ENCODE assay signal across 8 mouse cellular contexts in the genomic region with DNA sequence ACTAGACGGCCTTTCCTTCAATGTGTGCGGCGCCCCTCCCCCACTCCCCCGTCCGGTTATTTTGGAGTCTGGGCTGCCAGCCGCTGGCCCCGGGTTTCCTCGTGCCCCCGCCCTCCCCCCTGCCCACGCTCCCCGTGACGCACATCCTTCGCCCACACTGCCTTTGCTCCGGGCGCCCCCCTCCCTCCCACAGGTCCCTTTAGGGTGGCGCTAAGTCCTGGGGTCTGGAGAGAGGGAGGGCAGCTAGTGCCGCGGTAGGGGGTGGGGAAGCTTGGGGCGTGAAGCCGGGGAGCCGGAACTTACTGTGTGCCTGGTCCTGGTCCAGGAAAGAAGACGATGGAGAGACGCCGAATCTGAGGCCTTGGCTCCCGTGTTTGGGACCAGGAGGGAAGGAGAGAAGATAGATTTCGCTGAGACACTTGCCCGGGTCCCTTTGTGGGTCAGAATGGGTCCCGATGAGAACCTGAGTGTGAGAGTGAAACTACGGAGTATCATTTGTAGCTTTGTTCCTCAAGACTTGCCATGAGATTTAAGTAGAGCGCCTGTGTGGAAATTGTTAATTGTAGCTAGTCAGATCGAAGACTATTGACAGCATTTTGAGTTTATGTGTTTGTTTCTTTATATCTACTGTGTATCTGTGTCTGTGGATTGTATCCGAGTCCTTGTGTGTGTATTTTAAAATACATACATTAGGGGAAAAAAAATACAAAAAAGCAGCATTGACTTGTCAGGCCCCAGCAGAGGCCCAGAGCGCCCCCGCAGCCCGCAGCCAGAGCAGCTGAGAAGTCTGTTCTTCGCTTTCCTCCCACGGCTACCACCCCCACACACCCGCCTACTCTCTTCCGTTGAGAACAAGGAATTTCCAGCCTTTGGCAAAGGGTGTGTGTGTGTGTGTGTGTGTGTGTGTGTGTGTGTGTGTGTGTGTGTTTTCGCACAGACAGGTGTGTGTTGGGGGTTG. TPM values are rescaled to one million over a fixed set of nuclear protein-coding genes. Genes with fewer than 3 reads are reported as not detected.
A peak's percentile ranks its signal among the peaks of the same experiment; 100 is the strongest.
DNase-seq lines count a peak whose midpoint lies in the region; ATAC-seq and TF ChIP-seq lines count a peak whose summit lies in the region.

A gene (minus strand): TSS at position 476 of the 958 bp plus-strand sequence.

- WGBS in hindbrain, embryonic 16.5 days = 2% methylated on average over 39 of the region's 40 CpGs

- CTCF ChIA-PET in Patski (lab: Charles Lee) = interaction anchor here (0.8 to 1.5 kb wide), 4 partner anchors 26 to 67 kb away, joined by 3 read pairs; a partner anchor contains a TSS

- no peak for TF ChIP-seq CTCF in Patski (IDR thresholded peaks at IDR 0.05)

- in situ Hi-C loops in Patski (cut with MboI; ENCODE audit: low pct_unique_long_range_greater_than_20kb) = loop anchor here (25.0 kb wide), 3 partner anchors 381 to 1244 kb away; a partner anchor contains a TSS

- H3K27me3 ChIP-seq in Patski = no peaks in the 10 kb centered on the region
- H3K27me3 ChIP-seq in hindbrain, embryonic 16.5 days (replicated peaks; ENCODE audit: control insufficient read depth, insufficient read depth, low read length) = peaks cover 26% of the 10 kb centered on the region

- H3K9me3 ChIP-seq in hindbrain, embryonic 16.5 days (ENCODE audit: control insufficient read depth, low read length) = no peaks in the 10 kb centered on the region

- peak within 1 kb of the TSS; percentile 57 for H3K4me3 ChIP-seq in hindbrain, embryonic 16.5 days (ENCODE audit: low read length)

- POLR2A ChIA-PET in Patski (lab: Charles Lee) = interaction anchor here (0.6 to 1.3 kb wide), 7 partner anchors 8 to 507 kb away, joined by 3 to 4 read pairs (median 3); a partner anchor contains a TSS

- ATAC-seq in Patski = peak; percentile 34
- no peak for ATAC-seq in hindbrain, embryonic 16.5 days
- peak; percentile 41 for ATAC-seq in megakaryocyte progenitor cell, adult 5-6 weeks (replicated peaks; ENCODE audit: poor library complexity)
- ATAC-seq in erythroid progenitor cell, adult 5-6 weeks (replicated peaks; ENCODE audit: low FRiP score, poor library complexity, severe bottlenecking) = no peak

- H3K9ac ChIP-seq in hindbrain, embryonic 16.5 days (ENCODE audit: low read depth, low read length) = peak within 1 kb of the TSS; percentile 14; the same call in 1 of the 2 replicates

- H3K27ac ChIP-seq in hindbrain, embryonic 16.5 days (ENCODE audit: low read depth, low read length) = peak within 1 kb of the TSS; percentile 72

- H3K4me1 ChIP-seq in hindbrain, embryonic 16.5 days (ENCODE audit: control insufficient read depth, insufficient read depth, low read depth, low read length) = peaks cover 15% of the 10 kb centered on the region; the same call in 1 of the 2 replicates

- H3K36me3 ChIP-seq in hindbrain, embryonic 16.5 days (ENCODE audit: control insufficient read depth, insufficient read depth, low read length) = no peaks in the 10 kb centered on the region

- peak within 1 kb of the TSS; percentile 96 for H3K4me2 ChIP-seq in hindbrain, embryonic 16.5 days (ENCODE audit: low read length)

- intact Hi-C loops in left cerebral cortex, postnatal 14 days (cut with DNase I) = no loop called here

- no peak for DNase-seq in Patski (ENCODE audit: low read depth, low spot score)
- peak; percentile 81 for DNase-seq in cerebellum, adult 9-11 months
- peak; percentile 70 to 77 for DNase-seq in gastrocnemius, adult 8-10 months (ENCODE audit: low spot score in 2 of 2)
- DNase-seq in left cerebral cortex, postnatal 14 days (ENCODE audit: low spot score in 2 of 2) = peak; percentile 84 to 86
- peak; percentile 70 for DNase-seq in right cerebral cortex, postnatal 4 days

RNA-seq across cellular contexts. Expression of the gene that starts here (rescaled TPM):
- polyA plus RNA-seq in Patski (2021) = 31.8 TPM
- total RNA-seq in gastrocnemius, adult 8-10 months (2022) = 1 to 10 TPM; 2.1 to 3.6 (median 2.8) TPM
- 2.2 and 3.2 TPM in 2 replicates for polyA plus RNA-seq in hindbrain, embryonic 16.5 days (2015; fragmentation: Nextera tagmentation; extraction: Ambion mirVana)
- total RNA-seq in left cerebral cortex, postnatal 14 days (2021) = 10 to 100 TPM; 35.2 to 40.7 TPM
- 2.4 and 2.6 TPM in 2 replicates for total RNA-seq in megakaryocyte progenitor cell, adult 5-6 weeks (2015)
- total RNA-seq in megakaryocyte progenitor cell, adult 5-6 weeks (2017) = 3.4 and 5.2 TPM in 2 replicates
- total RNA-seq in erythroid progenitor cell, adult 5-6 weeks (2015; ENCODE audit: low replicate concordance) = 2.5 TPM in 1 of 2 replicates, not detected in the other
- total RNA-seq in erythroid progenitor cell, adult 5-6 weeks (2017; ENCODE audit: low replicate concordance) = 1.7 and 3.1 TPM in 2 replicates

Comparison
In these comparisons a context has a peak if more than half of its experiments do, and no peak if none do; other contexts are left out.
1. RNA of the gene that starts here (total RNA-seq): 35.2 to 40.7 TPM in left cerebral cortex, postnatal 14 days; 2.4 to 5.2 TPM in megakaryocyte progenitor cell, adult 5-6 weeks, 1.7 to 3.1 TPM in erythroid progenitor cell, adult 5-6 weeks and 2.1 to 3.6 TPM in gastrocnemius, adult 8-10 months; every median in the first group is over 4 times any median in the second.
2. ATAC-seq: peak in Patski (single experiment) and megakaryocyte progenitor cell, adult 5-6 weeks (single experiment); none in hindbrain, embryonic 16.5 days (single experiment) and erythroid progenitor cell, adult 5-6 weeks (single experiment).